Mouse (Mus musculus): ENCODE data around the gene Nceh1. TPM values are rescaled to one million over a fixed set of nuclear protein-coding genes. Genes with fewer than 3 reads are reported as not detected.

Gene Nceh1
- polyA plus RNA-seq, 1 experiment from 2014 or later: 4.9 TPM

- H3K27ac ChIP-seq (ENCODE audit: low read depth, low read length): no peak overlapping the region
- H3K4me3 ChIP-seq (ENCODE audit: low read depth, low read length): no peak overlapping the region
- H3K4me1 ChIP-seq (ENCODE audit: control insufficient read depth, insufficient read depth, low read length): peaks cover 6% of the 10 kb centered on the region; the same call in 1 of the 2 replicates
- WGBS: 78% methylated on average over 9 of the region's 9 CpGs
- no peak overlapping the region for H3K9ac ChIP-seq (ENCODE audit: low read length)
- no peaks in the 10 kb centered on the region for H3K27me3 ChIP-seq (replicated peaks; ENCODE audit: control insufficient read depth, insufficient read depth, low read length)
- ATAC-seq (no peak), DNase-seq (ENCODE audit: low spot score) (no peak)
- no peaks in the 10 kb centered on the region for H3K9me3 ChIP-seq (replicated peaks; ENCODE audit: control insufficient read depth, low read length)
- no peak overlapping the region for H3K4me2 ChIP-seq (ENCODE audit: low read length)
- no peaks in the 10 kb centered on the region for H3K36me3 ChIP-seq (ENCODE audit: control insufficient read depth, insufficient read depth, low read length)
Observed at GRCm38 (mm10) chr3:27155856-27156593, 26.7 kb upstream of the Nceh1 start.

GRCm38 (mm10) chr3:27156594-27156949 is 26.2 kb upstream of the Nceh1 start:
- Histone ChIP-seq H3K9ac (ENCODE audit: low read length) (no peak overlapping the region), H3K9me3 (replicated peaks; ENCODE audit: control insufficient read depth, low read length) (no peaks in the 10 kb centered on the region), H3K4me3 (ENCODE audit: low read depth, low read length) (no peak overlapping the region), H3K4me2 (ENCODE audit: low read length) (no peak overlapping the region), H3K27me3 (replicated peaks; ENCODE audit: control insufficient read depth, insufficient read depth, low read length) (no peaks in the 10 kb centered on the region), H3K27ac (ENCODE audit: low read depth, low read length) (no peak overlapping the region), H3K4me1 (ENCODE audit: control insufficient read depth, insufficient read depth, low read length) (peaks cover 6% of the 10 kb centered on the region; the same call in 1 of the 2 replicates), H3K36me3 (ENCODE audit: control insufficient read depth, insufficient read depth, low read length) (no peaks in the 10 kb centered on the region)
- WGBS: 68% methylated on average over 3 of the region's 3 CpGs
- no peak for ATAC-seq
- no peak for DNase-seq (ENCODE audit: low spot score)

GRCm38 (mm10) chr3:27158910-27159309 is 23.9 kb upstream of the Nceh1 start:
- no peak overlapping the region for H3K9ac ChIP-seq (ENCODE audit: low read length)
- no peak overlapping the region for H3K4me2 ChIP-seq (ENCODE audit: low read length)
- 44% methylated on average over 4 of the region's 4 CpGs for WGBS
- ATAC-seq (no peak), DNase-seq (ENCODE audit: low spot score) (no peak)
- H3K9me3 ChIP-seq (replicated peaks; ENCODE audit: control insufficient read depth, low read length): no peaks in the 10 kb centered on the region
- no peaks in the 10 kb centered on the region for H3K36me3 ChIP-seq (ENCODE audit: control insufficient read depth, insufficient read depth, low read length)
- no peaks in the 10 kb centered on the region; the same call in 1 of the 2 replicates for H3K4me1 ChIP-seq (ENCODE audit: control insufficient read depth, insufficient read depth, low read length)
- H3K27me3 ChIP-seq (replicated peaks; ENCODE audit: control insufficient read depth, insufficient read depth, low read length): no peaks in the 10 kb centered on the region
- no peak overlapping the region for H3K4me3 ChIP-seq (ENCODE audit: low read depth, low read length)
- H3K27ac ChIP-seq (ENCODE audit: low read depth, low read length): no peak overlapping the region

GRCm38 (mm10) chr3:27161645-27162409 is 20.9 kb upstream of the Nceh1 start:
- Histone ChIP-seq H3K4me2 (ENCODE audit: low read length) (no peak overlapping the region), H3K4me3 (ENCODE audit: low read depth, low read length) (no peak overlapping the region), H3K36me3 (ENCODE audit: control insufficient read depth, insufficient read depth, low read length) (no peaks in the 10 kb centered on the region), H3K9me3 (replicated peaks; ENCODE audit: control insufficient read depth, low read length) (no peaks in the 10 kb centered on the region), H3K27ac (ENCODE audit: low read depth, low read length) (no peak overlapping the region), H3K27me3 (replicated peaks; ENCODE audit: control insufficient read depth, insufficient read depth, low read length) (no peaks in the 10 kb centered on the region), H3K4me1 (ENCODE audit: control insufficient read depth, insufficient read depth, low read length) (no peaks in the 10 kb centered on the region), H3K9ac (ENCODE audit: low read length) (no peak overlapping the region)
- no peak for ATAC-seq
- WGBS: 86% methylated on average over 6 of the region's 6 CpGs
- DNase-seq (ENCODE audit: low spot score): no peak

- no peak for ATAC-seq
- Histone ChIP-seq H3K4me1 (ENCODE audit: control insufficient read depth, insufficient read depth, low read length) (no peaks in the 10 kb centered on the region), H3K4me2 (ENCODE audit: low read length) (no peak overlapping the region), H3K27ac (ENCODE audit: low read depth, low read length) (no peak overlapping the region), H3K9ac (ENCODE audit: low read length) (no peak overlapping the region), H3K36me3 (ENCODE audit: control insufficient read depth, insufficient read depth, low read length) (no peaks in the 10 kb centered on the region), H3K27me3 (replicated peaks; ENCODE audit: control insufficient read depth, insufficient read depth, low read length) (no peaks in the 10 kb centered on the region), H3K9me3 (replicated peaks; ENCODE audit: control insufficient read depth, low read length) (no peaks in the 10 kb centered on the region), H3K4me3 (ENCODE audit: low read depth, low read length) (no peak overlapping the region)
- WGBS: 58% methylated on average over 2 of the region's 2 CpGs
- DNase-seq (ENCODE audit: low spot score): no peak
Observed at GRCm38 (mm10) chr3:27162410-27162804, 20.4 kb upstream of the Nceh1 start.

GRCm38 (mm10) chr3:27165481-27166065 is 17.2 kb upstream of the Nceh1 start:
- Histone ChIP-seq H3K9me3 (replicated peaks; ENCODE audit: control insufficient read depth, low read length) (no peaks in the 10 kb centered on the region), H3K27me3 (replicated peaks; ENCODE audit: control insufficient read depth, insufficient read depth, low read length) (no peaks in the 10 kb centered on the region), H3K4me3 (ENCODE audit: low read depth, low read length) (no peak overlapping the region), H3K27ac (ENCODE audit: low read depth, low read length) (no peak overlapping the region), H3K4me2 (ENCODE audit: low read length) (no peak overlapping the region), H3K4me1 (ENCODE audit: control insufficient read depth, insufficient read depth, low read length) (no peaks in the 10 kb centered on the region), H3K9ac (ENCODE audit: low read length) (no peak overlapping the region), H3K36me3 (ENCODE audit: control insufficient read depth, insufficient read depth, low read length) (no peaks in the 10 kb centered on the region)
- 81% methylated on average over 3 of the region's 3 CpGs for WGBS
- no peak for ATAC-seq
- DNase-seq (ENCODE audit: low spot score): no peak

GRCm38 (mm10) chr3:27170257-27170656 is 12.5 kb upstream of the Nceh1 start:
- no peak for ATAC-seq
- no peak overlapping the region for H3K4me3 ChIP-seq (ENCODE audit: low read depth, low read length)
- no peak overlapping the region for H3K27ac ChIP-seq (ENCODE audit: low read depth, low read length)
- no peaks in the 10 kb centered on the region for H3K36me3 ChIP-seq (ENCODE audit: control insufficient read depth, insufficient read depth, low read length)
- no peak overlapping the region for H3K9ac ChIP-seq (ENCODE audit: low read length)
- no peaks in the 10 kb centered on the region for H3K4me1 ChIP-seq (ENCODE audit: control insufficient read depth, insufficient read depth, low read length)
- DNase-seq (ENCODE audit: low spot score): no peak
- H3K27me3 ChIP-seq (replicated peaks; ENCODE audit: control insufficient read depth, insufficient read depth, low read length): no peaks in the 10 kb centered on the region
- no peaks in the 10 kb centered on the region for H3K9me3 ChIP-seq (replicated peaks; ENCODE audit: control insufficient read depth, low read length)
- WGBS: 68% methylated on average over 1 of the region's 1 CpGs
- no peak overlapping the region for H3K4me2 ChIP-seq (ENCODE audit: low read length)

GRCm38 (mm10) chr3:27179711-27180110 is 3.1 kb upstream of the Nceh1 start:
- ATAC-seq: no peak
- Histone ChIP-seq H3K36me3 (ENCODE audit: control insufficient read depth, insufficient read depth, low read length) (no peaks in the 10 kb centered on the region), H3K9me3 (replicated peaks; ENCODE audit: control insufficient read depth, low read length) (no peaks in the 10 kb centered on the region), H3K4me1 (ENCODE audit: control insufficient read depth, insufficient read depth, low read length) (peaks cover 2% of the 10 kb centered on the region; the same call in 1 of the 2 replicates), H3K4me2 (ENCODE audit: low read length) (no peak overlapping the region), H3K27ac (ENCODE audit: low read depth, low read length) (no peak overlapping the region), H3K4me3 (ENCODE audit: low read depth, low read length) (no peak overlapping the region), H3K9ac (ENCODE audit: low read length) (no peak overlapping the region), H3K27me3 (replicated peaks; ENCODE audit: control insufficient read depth, insufficient read depth, low read length) (no peaks in the 10 kb centered on the region)
- no peak for DNase-seq (ENCODE audit: low spot score)
- WGBS: 82% methylated on average over 8 of the region's 8 CpGs

Measured in forebrain, embryonic 14.5 days (tissue).